Mouse (Mus musculus): ENCODE results near the gene Optc.

DNA sequence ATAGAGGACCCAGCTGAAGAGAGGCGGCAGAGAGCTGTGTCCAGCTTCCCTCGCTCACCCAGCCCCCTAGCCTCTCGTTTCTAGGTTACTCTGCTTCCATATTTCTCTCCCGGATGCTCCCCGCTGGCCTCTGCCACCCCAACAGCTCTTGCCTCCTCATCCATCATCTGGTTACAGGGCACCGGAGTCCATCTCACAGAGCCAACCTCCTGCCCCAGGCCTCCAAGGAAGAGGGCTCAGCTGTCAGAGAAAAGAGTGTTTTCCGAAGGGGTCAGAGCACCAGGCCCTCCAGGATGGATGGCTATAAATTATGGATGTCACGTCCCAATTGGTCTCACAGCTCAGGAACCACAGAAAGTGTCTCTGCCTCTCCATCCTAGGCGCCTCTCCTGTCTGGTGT lies 23.1 kb downstream of the Optc start:
- no peak for TF ChIP-seq POLR2A (IDR thresholded peaks at IDR 0.05; ENCODE audit: borderline replicate concordance, insufficient read depth, low read length)
- TF ChIP-seq CTCF (IDR thresholded peaks at IDR 0.05; ENCODE audit: borderline replicate concordance, insufficient read depth, low read depth, low read length): no peak

All from cerebellum, adult 2 months (tissue).